Mouse (Mus musculus) intestine, embryonic 16.5 days (tissue): ENCODE results near the gene Hat1. TPM values are rescaled to one million over a fixed set of nuclear protein-coding genes. Genes with fewer than 3 reads are reported as not detected.
"Not testable (repeated sequence)": the region's sequence is repeated elsewhere in the genome, so short reads cannot be mapped to it uniquely, and the experiment has no call there.

Source experiments
- ATAC-seq: fragments of 200-750 bp; cut with Nextera tagmentation; 2 replicates; pipeline ENCODE4 v1.8.0; 2017; ENCODE audit warnings: moderate TSS enrichment, moderate library complexity
- H3K27ac ChIP-seq: fragments of 300-500 bp; sonication (generic); 2 replicates; pipeline ENCODE4 v1.5.1; 2014; ENCODE audit warnings: mild to moderate bottlenecking, low read length
- H3K27me3 ChIP-seq: fragments of 300-500 bp; sonication (generic); replicated peaks from 2 replicates; pipeline ENCODE4 v1.6.1; 2014; ENCODE audit warnings: low read length, control low read depth, mixed read lengths; ENCODE audit not compliant: control insufficient read depth, insufficient read depth
- H3K36me3 ChIP-seq: fragments of 300-500 bp; sonication (generic); 2 replicates; pipeline ENCODE4 v1.6.1; 2014; ENCODE audit warnings: low read length, control low read depth; ENCODE audit not compliant: control insufficient read depth, insufficient read depth
- H3K4me1 ChIP-seq: fragments of 300-500 bp; sonication (generic); 2 replicates; pipeline ENCODE4 v1.6.1; 2014; ENCODE audit warnings: low read length, control low read depth, mixed read lengths; ENCODE audit not compliant: control insufficient read depth, insufficient read depth
- H3K4me2 ChIP-seq: fragments of 300-500 bp; sonication (generic); 2 replicates; pipeline ENCODE4 v1.6.1; 2014; ENCODE audit warnings: low read depth, low read length, control low read depth
- H3K4me3 ChIP-seq: fragments of 300-500 bp; sonication (generic); 2 replicates; pipeline ENCODE4 v1.5.1; 2014; ENCODE audit warnings: mild to moderate bottlenecking, low read length
- H3K9ac ChIP-seq: fragments of 300-500 bp; sonication (generic); 2 replicates; pipeline ENCODE4 v1.6.1; 2014; ENCODE audit warnings: low read depth, low read length
- H3K9me3 ChIP-seq: fragments of 300-500 bp; sonication (generic); 2 replicates; pipeline ENCODE4 v1.6.1; 2016; ENCODE audit warnings: low read length, control low read depth; ENCODE audit not compliant: control insufficient read depth
- WGBS: fragments of 180-500 bp; shearing (Covaris S2); extraction: QIAGEN DNeasy Blood & Tissue Kit; methylation state at CpG from one replicate; pipeline ENCODE4 v1.1.7; 2014; 5-methylcytosine and 5-hydroxymethylcytosine counted together
- polyA plus RNA-seq: library from polyadenylated mRNA; unstranded; fragments of >200 nt; fragmentation: Nextera tagmentation; extraction: Ambion mirVana; gene quantifications from 2 replicates; pipeline ENCODE4 v1.2.1, GENCODE M21; 2015

Gene Hat1
- polyA plus RNA-seq, 1 experiment from 2014 or later = 101 TPM

GRCm38 (mm10) chr2:71372261-71372660 lies 16.5 kb upstream of the Hat1 start:
- not testable (repeated sequence) for H3K36me3 ChIP-seq, H3K27me3 ChIP-seq, H3K9ac ChIP-seq, ATAC-seq, H3K4me2 ChIP-seq, H3K4me3 ChIP-seq, H3K9me3 ChIP-seq, H3K4me1 ChIP-seq, H3K27ac ChIP-seq
- WGBS = 88% methylated on average over 4 of the region's 4 CpGs

GRCm38 (mm10) chr2:71374275-71375155 lies 14.2 kb upstream of the Hat1 start:
- ATAC-seq = no peak
- no peak overlapping the region for H3K4me3 ChIP-seq
- no peaks in the 10 kb centered on the region for H3K4me1 ChIP-seq
- H3K36me3 ChIP-seq = no peaks in the 10 kb centered on the region
- no peaks in the 10 kb centered on the region for H3K27me3 ChIP-seq
- WGBS = 64% methylated on average over 8 of the region's 8 CpGs
- no peaks in the 10 kb centered on the region for H3K9me3 ChIP-seq
- H3K9ac ChIP-seq = no peak overlapping the region
- no peak overlapping the region for H3K4me2 ChIP-seq
- no peak overlapping the region for H3K27ac ChIP-seq

- Histone ChIP-seq H3K4me2 (peak overlapping the region; percentile 22; the same call in 1 of the 2 replicates), H3K27me3 (no peaks in the 10 kb centered on the region), H3K4me3 (no peak overlapping the region), H3K9ac (no peak overlapping the region), H3K9me3 (no peaks in the 10 kb centered on the region), H3K27ac (no peak overlapping the region), H3K36me3 (no peaks in the 10 kb centered on the region), H3K4me1 (no peaks in the 10 kb centered on the region)
- WGBS = 35% methylated on average over 11 of the region's 11 CpGs
- ATAC-seq = no peak; the same call in 1 of the 2 replicates
These were observed 12.3 kb upstream of the Hat1 start for GRCm38 (mm10) chr2:71376433-71376906.

GRCm38 (mm10) chr2:71377426-71377825 lies 11.3 kb upstream of the Hat1 start:
- no peaks in the 10 kb centered on the region for H3K9me3 ChIP-seq
- WGBS = 88% methylated on average over 5 of the region's 5 CpGs
- no peak for ATAC-seq
- H3K27ac ChIP-seq = no peak overlapping the region
- H3K4me3 ChIP-seq = no peak overlapping the region
- no peaks in the 10 kb centered on the region for H3K36me3 ChIP-seq
- no peak overlapping the region for H3K4me2 ChIP-seq
- no peak overlapping the region for H3K9ac ChIP-seq
- H3K4me1 ChIP-seq = no peaks in the 10 kb centered on the region
- H3K27me3 ChIP-seq = no peaks in the 10 kb centered on the region

GRCm38 (mm10) chr2:71381962-71382361 lies 6.8 kb upstream of the Hat1 start:
- H3K36me3 ChIP-seq = no peaks in the 10 kb centered on the region
- no peak overlapping the region for H3K4me3 ChIP-seq
- WGBS = 70% methylated on average over 4 of the region's 4 CpGs
- no peaks in the 10 kb centered on the region for H3K9me3 ChIP-seq
- H3K27me3 ChIP-seq = no peaks in the 10 kb centered on the region
- H3K4me2 ChIP-seq = no peak overlapping the region
- no peak overlapping the region for H3K9ac ChIP-seq
- H3K27ac ChIP-seq = no peak overlapping the region
- ATAC-seq = no peak
- no peaks in the 10 kb centered on the region for H3K4me1 ChIP-seq

DNA sequence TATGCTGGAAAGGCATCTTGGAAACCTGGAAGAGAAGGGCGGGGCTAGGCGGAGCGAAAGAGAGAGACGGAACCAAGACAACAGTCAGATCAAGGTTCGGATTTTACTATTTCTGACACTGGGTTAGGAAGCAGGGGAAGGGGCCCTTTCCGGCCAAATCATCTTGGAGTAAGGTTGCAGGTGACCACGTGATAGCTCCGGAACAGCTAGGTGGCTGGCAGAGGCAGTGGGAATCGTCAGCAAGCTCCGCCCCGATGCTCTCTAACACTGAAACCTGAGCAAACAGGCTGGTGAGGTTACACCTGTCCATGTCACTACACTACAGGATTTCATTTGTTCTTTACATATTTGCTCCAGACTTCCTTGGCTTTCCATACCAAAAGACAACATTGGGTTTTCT lies 4.9 kb upstream of the Hat1 start:
- Histone ChIP-seq H3K27me3 (no peaks in the 10 kb centered on the region), H3K4me1 (no peaks in the 10 kb centered on the region), H3K4me3 (peak overlapping the region; percentile 17; the same call in 1 of the 2 replicates), H3K9me3 (no peaks in the 10 kb centered on the region), H3K27ac (no peak overlapping the region), H3K4me2 (peak overlapping the region; percentile 26), H3K9ac (no peak overlapping the region), H3K36me3 (no peaks in the 10 kb centered on the region)
- WGBS = 34% methylated on average over 11 of the region's 11 CpGs
- 0 out of 2 replicates have a peak, but pooled peaks have one; percentile 27 for ATAC-seq

DNA sequence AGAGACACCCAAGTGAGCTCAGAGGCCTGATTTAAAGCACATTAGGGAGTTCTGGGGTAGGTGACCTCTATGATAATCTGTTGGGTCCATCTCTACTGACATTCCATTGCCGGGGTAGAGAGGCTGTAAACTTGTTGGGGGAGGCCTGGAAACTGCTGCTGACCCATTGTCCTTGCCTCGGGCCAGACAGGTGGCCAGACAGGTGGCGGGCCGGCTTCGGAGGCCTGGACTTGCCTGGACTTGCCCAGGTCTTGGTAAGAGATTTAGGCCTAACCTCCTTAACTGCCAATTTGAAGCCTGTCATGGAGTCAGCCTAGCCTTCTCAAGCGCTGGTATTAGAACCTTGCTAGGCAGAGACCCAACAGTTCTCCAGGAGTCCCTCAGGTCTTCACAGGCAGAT lies 992 bp upstream of the Hat1 start:
- no peak overlapping the region for H3K4me3 ChIP-seq
- H3K36me3 ChIP-seq = no peaks in the 10 kb centered on the region
- no peak overlapping the region for H3K4me2 ChIP-seq
- peaks cover 5% of the 10 kb centered on the region; the same call in 1 of the 2 replicates for H3K4me1 ChIP-seq
- no peaks in the 10 kb centered on the region for H3K9me3 ChIP-seq
- WGBS = 88% methylated on average over 6 of the region's 6 CpGs
- H3K27me3 ChIP-seq = no peaks in the 10 kb centered on the region
- H3K9ac ChIP-seq = no peak overlapping the region
- ATAC-seq = no peak
- no peak overlapping the region for H3K27ac ChIP-seq

DNA sequence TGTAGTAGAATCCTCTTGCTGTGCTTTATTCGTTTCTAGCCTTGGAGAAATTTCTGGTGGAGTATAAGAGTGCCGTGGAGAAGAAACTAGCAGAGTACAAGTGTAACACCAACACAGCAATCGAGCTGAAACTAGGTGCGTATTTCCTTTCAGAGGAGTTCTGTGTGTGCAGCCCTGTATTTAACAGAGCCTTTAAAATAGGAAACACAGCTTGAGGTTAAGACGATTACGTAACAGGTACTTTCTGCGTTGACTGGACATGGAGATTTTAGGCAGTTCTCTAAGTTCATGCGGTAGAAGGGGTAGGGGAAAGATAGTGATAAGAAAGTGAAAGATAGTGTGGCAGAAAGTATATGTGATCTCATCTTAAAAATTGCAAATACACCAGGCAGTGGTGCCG lies 1.1 kb downstream of the Hat1 start:
- 52% methylated on average over 9 of the region's 9 CpGs for WGBS
- H3K9ac ChIP-seq = peak overlapping the region; percentile 76
- H3K36me3 ChIP-seq = no peaks in the 10 kb centered on the region
- no peaks in the 10 kb centered on the region for H3K27me3 ChIP-seq
- peak overlapping the region; percentile 60 for H3K4me2 ChIP-seq
- ATAC-seq = no peak
- H3K4me3 ChIP-seq = peak overlapping the region; percentile 69
- H3K27ac ChIP-seq = no peak overlapping the region
- no peaks in the 10 kb centered on the region for H3K9me3 ChIP-seq
- H3K4me1 ChIP-seq = peaks cover 5% of the 10 kb centered on the region; the same call in 1 of the 2 replicates

GRCm38 (mm10) chr2:71405613-71406012 lies 16.9 kb downstream of the Hat1 start:
- Histone ChIP-seq H3K9ac (no peak overlapping the region), H3K27ac (no peak overlapping the region), H3K27me3 (no peaks in the 10 kb centered on the region), H3K4me3 (no peak overlapping the region), H3K4me1 (no peaks in the 10 kb centered on the region), H3K4me2 (no peak overlapping the region), H3K36me3 (no peaks in the 10 kb centered on the region), H3K9me3 (no peaks in the 10 kb centered on the region)
- 91% methylated on average over 1 of the region's 1 CpGs for WGBS
- ATAC-seq = no peak
